Mouse (Mus musculus) small intestine, adult 2 months (tissue): ENCODE data around the gene Mad1l1. TPM values are rescaled to one million over a fixed set of nuclear protein-coding genes. Genes with fewer than 3 reads are reported as not detected.

ENCODE experiments used
- H3K27ac ChIP-seq: fragments of 200-500 bp; 2 replicates; pipeline ENCODE4 v1.5.1; 2012; ENCODE audit warnings: low read depth, low read length, control low read depth, inconsistent platforms; ENCODE audit not compliant: insufficient read depth
- H3K27me3 ChIP-seq: fragments of 200-500 bp; 2 replicates; pipeline ENCODE4 v1.6.1; 2012; ENCODE audit warnings: mild to moderate bottlenecking, moderate library complexity, low read length, inconsistent platforms; ENCODE audit not compliant: control insufficient read depth, insufficient read depth
- H3K36me3 ChIP-seq: fragments of 200-500 bp; 2 replicates; pipeline ENCODE4 v1.6.1; 2012; ENCODE audit warnings: mild to moderate bottlenecking, low read length, control low read depth, inconsistent platforms; ENCODE audit not compliant: control insufficient read depth, insufficient read depth
- H3K4me1 ChIP-seq: fragments of 200-500 bp; 2 replicates; pipeline ENCODE4 v1.6.1; 2012; ENCODE audit warnings: low read length, inconsistent platforms, mixed read lengths; ENCODE audit not compliant: control insufficient read depth, insufficient read depth, insufficient read length
- H3K4me3 ChIP-seq: fragments of 200-500 bp; 2 replicates; pipeline ENCODE4 v1.5.1; 2012; ENCODE audit warnings: low read depth, mild to moderate bottlenecking, control low read depth, inconsistent platforms, low read length, moderate library complexity
- CTCF ChIP-seq: fragments of 200-500 bp; IDR thresholded peaks from 2 replicates; pipeline ENCODE4 v1.5.1; 2012; ENCODE audit warnings: low read depth, mild to moderate bottlenecking, control low read depth, inconsistent platforms, low read length, moderate library complexity, mixed read lengths; ENCODE audit not compliant: insufficient replicate concordance, insufficient read length; ENCODE audit errors: extremely low read depth
- POLR2A ChIP-seq: fragments of 200-500 bp; IDR thresholded peaks from 2 replicates; pipeline ENCODE4 v1.6.1; 2012; ENCODE audit warnings: low read depth, mild to moderate bottlenecking, control low read depth, inconsistent platforms, low read length, moderate library complexity
- WGBS: fragments of 180-500 bp; shearing (Covaris S2); methylation state at CpG from one replicate; pipeline ENCODE4 v1.1.7; 2018; 5-methylcytosine and 5-hydroxymethylcytosine counted together
- polyA plus RNA-seq: library from polyadenylated mRNA; depleted of rRNA; stranded (reverse); fragments of >200 nt; gene quantifications from 2 replicates; pipeline ENCODE4 v1.2.3, GENCODE M21; 2012

Gene Mad1l1
- polyA plus RNA-seq, 1 experiment: 22.9 TPM

DNA sequence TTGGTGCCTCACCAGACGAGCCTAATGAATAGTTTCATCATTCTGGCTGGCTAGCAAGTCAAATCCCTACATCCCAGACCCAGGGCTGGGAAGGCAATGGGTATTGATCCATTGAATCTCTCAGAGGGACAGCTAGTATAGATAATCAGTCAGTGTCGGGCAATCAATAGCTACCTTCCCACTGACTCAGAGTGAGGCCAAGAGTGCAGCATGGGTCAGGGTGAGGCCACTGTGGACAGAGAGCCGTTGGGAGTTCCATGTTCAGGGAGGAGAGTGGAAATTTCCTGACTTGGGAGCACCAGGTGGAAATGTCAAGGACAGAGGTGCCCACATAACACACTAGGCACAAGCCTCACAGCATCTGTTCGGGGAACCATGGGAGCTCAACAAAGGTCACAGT lies 129.8 kb downstream of the Mad1l1 start:
- TF ChIP-seq POLR2A (no peak), CTCF (no peak)
- no peak overlapping the region for H3K27ac ChIP-seq
- H3K36me3 ChIP-seq: peaks cover 2% of the 10 kb centered on the region; the same call in 1 of the 2 replicates
- WGBS: 73% methylated on average over 4 of the region's 4 CpGs
- H3K4me1 ChIP-seq: peaks cover 2% of the 10 kb centered on the region; the same call in 1 of the 2 replicates
- H3K27me3 ChIP-seq: no peaks in the 10 kb centered on the region
- no peak overlapping the region for H3K4me3 ChIP-seq

DNA sequence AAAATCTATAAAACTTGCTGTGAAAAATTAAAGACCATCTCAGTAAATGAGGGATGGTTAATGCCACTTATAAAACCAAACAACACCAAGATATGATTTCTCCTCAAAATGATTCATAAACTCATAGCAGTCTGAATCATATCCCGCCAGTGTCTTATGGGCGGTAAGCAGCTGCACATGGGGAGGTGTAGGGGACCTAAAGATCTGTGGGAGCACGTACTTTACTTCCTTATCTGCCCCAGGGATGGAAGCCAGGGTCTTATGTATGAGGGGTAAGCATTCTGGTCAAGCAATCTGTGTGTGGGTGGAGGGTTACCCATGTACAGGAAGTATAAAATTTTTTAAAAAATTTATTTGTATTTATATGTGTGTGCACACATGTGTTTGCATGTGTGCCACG lies 135.0 kb downstream of the Mad1l1 start:
- no peak overlapping the region for H3K27ac ChIP-seq
- H3K4me3 ChIP-seq: no peak overlapping the region
- 90% methylated on average over 4 of the region's 4 CpGs for WGBS
- H3K27me3 ChIP-seq: no peaks in the 10 kb centered on the region
- TF ChIP-seq POLR2A (no peak), CTCF (no peak)
- no peaks in the 10 kb centered on the region for H3K36me3 ChIP-seq
- peaks cover 2% of the 10 kb centered on the region; the same call in 1 of the 2 replicates for H3K4me1 ChIP-seq

DNA sequence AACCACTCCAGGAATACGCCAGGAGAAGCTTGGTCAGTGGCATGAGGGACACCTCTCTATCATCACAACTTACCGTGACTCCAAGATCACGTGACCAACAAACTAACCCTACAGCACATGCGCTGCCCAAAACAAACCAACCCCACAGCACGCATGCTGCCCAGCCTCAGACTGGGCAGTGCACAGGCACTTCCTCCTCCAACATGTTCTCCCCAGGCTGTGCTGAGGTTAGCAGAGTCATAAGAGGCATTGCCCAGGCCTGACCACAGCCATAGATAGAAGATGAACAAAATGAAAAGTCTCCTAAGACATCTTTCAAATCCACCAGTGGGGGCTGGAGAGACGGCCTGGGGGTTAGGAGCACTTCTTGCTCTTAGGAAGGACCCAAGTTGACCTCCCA lies 135.6 kb downstream of the Mad1l1 start:
- peaks cover 2% of the 10 kb centered on the region; the same call in 1 of the 2 replicates for H3K4me1 ChIP-seq
- H3K4me3 ChIP-seq: no peak overlapping the region
- no peak for TF ChIP-seq CTCF
- no peak for TF ChIP-seq POLR2A
- no peak overlapping the region for H3K27ac ChIP-seq
- no peaks in the 10 kb centered on the region for H3K27me3 ChIP-seq
- H3K36me3 ChIP-seq: no peaks in the 10 kb centered on the region
- 91% methylated on average over 6 of the region's 6 CpGs for WGBS

DNA sequence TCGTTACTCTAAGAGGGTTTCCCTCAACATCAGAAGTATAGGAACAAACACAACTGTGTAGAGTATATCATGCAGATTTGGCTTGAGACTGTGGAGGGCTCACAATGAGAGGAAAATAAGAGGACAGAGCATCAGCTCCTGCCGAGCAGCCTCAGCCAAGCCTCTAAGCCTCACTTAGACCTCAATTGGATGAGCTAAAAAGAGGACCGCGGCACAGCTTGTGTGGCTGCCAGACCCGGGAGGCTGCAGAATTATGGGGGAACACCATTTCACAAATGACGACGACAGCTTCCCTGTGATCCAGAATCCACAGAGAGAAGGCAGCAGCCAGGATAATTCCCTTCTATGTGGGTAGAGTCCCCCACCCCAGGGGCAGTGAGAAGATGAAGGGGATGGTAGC lies 138.0 kb downstream of the Mad1l1 start:
- 89% methylated on average over 7 of the region's 7 CpGs for WGBS
- Histone ChIP-seq H3K4me3 (no peak overlapping the region), H3K36me3 (no peaks in the 10 kb centered on the region), H3K27me3 (no peaks in the 10 kb centered on the region), H3K27ac (no peak overlapping the region), H3K4me1 (no peaks in the 10 kb centered on the region; the same call in 1 of the 2 replicates)
- TF ChIP-seq POLR2A (no peak), CTCF (no peak)

DNA sequence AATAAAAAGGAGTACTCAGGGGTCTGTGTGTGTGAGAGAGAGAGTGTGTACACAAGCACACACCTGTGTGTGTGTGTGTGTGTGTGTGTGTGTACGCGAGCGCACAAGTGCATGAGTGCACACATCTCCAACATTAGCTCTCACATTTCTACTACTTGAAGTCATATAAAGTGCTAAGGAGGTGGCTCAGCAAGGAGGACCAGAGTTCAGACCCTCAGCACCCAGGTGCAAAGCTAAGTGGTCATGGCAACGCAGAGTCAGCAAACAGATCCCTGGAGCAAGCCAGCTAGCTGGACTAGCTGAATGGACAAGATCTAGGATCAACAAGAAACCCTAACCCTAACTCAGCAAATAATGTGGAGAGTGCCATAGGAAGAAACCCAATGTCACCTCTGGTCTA lies 139.0 kb downstream of the Mad1l1 start:
- H3K36me3 ChIP-seq: no peaks in the 10 kb centered on the region
- TF ChIP-seq CTCF: no peak
- no peak for TF ChIP-seq POLR2A
- no peak overlapping the region for H3K4me3 ChIP-seq
- H3K27ac ChIP-seq: no peak overlapping the region
- WGBS: 91% methylated on average over 4 of the region's 4 CpGs
- no peaks in the 10 kb centered on the region for H3K27me3 ChIP-seq
- no peaks in the 10 kb centered on the region; the same call in 1 of the 2 replicates for H3K4me1 ChIP-seq

DNA sequence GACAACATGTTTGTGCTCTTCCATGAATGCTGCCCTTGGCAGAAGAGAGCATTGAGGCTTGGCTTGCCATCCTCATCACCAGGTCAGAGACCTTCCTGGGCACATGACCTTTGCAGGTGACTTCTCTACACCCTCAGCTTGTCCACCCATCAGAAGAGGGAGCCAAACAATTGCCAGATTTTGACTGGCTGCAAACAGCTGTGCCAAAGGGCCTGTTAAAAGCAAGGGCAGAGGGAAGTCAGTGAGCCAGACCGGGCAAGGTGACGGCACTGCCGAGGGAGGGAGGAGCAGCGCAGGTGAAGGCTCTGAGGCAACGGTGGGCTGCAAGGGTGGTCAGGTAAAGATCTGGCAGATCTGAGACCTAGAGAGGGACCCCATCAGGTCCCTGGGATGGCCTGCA lies 141.3 kb downstream of the Mad1l1 start:
- Histone ChIP-seq H3K36me3 (no peaks in the 10 kb centered on the region), H3K27ac (no peak overlapping the region), H3K4me3 (no peak overlapping the region), H3K27me3 (no peaks in the 10 kb centered on the region), H3K4me1 (no peaks in the 10 kb centered on the region; the same call in 1 of the 2 replicates)
- WGBS: 94% methylated on average over 5 of the region's 5 CpGs
- TF ChIP-seq POLR2A (no peak), CTCF (no peak)

DNA sequence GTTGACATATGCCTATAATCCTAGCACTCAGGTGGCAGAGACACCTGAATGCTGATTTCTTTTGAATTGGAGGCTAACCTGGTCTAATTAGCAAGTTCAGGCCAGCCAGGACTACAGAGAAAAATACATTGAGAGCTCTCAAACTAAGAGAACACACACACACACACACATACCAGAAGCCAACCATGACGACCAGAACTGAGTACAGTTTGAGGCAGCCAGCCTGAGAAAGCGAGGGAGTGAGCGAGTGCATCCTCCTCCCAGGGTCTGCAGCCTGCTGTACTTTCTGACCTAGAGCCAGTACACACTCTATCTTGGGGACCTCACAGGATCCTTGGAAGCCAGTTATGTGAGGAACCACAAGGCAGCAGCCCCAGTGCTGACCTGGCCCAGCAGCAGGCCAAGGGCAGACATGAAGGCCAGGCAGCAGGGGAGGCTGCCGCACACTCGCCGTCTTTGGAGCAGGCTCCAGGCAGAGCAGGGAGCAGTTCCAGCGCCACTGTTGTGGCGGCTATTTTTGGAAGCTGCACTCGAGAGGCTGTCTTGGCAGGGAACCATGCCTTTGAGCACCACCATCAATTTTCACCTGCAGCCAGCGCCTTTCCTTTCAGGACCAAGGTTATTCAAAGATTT lies 143.2 kb downstream of the Mad1l1 start:
- Histone ChIP-seq H3K27ac (no peak overlapping the region), H3K4me3 (no peak overlapping the region), H3K27me3 (no peaks in the 10 kb centered on the region), H3K36me3 (no peaks in the 10 kb centered on the region), H3K4me1 (no peaks in the 10 kb centered on the region; the same call in 1 of the 2 replicates)
- WGBS: 73% methylated on average over 10 of the region's 10 CpGs
- TF ChIP-seq POLR2A (no peak), CTCF (no peak)
